Mouse (Mus musculus): ENCODE data around the gene Rasal1. TPM values are rescaled to one million over a fixed set of nuclear protein-coding genes. Genes with fewer than 3 reads are reported as not detected.

Rasal1 gene
- total RNA-seq, 2 experiments from 2014 or later, result 107 to 122 TPM

DNA sequence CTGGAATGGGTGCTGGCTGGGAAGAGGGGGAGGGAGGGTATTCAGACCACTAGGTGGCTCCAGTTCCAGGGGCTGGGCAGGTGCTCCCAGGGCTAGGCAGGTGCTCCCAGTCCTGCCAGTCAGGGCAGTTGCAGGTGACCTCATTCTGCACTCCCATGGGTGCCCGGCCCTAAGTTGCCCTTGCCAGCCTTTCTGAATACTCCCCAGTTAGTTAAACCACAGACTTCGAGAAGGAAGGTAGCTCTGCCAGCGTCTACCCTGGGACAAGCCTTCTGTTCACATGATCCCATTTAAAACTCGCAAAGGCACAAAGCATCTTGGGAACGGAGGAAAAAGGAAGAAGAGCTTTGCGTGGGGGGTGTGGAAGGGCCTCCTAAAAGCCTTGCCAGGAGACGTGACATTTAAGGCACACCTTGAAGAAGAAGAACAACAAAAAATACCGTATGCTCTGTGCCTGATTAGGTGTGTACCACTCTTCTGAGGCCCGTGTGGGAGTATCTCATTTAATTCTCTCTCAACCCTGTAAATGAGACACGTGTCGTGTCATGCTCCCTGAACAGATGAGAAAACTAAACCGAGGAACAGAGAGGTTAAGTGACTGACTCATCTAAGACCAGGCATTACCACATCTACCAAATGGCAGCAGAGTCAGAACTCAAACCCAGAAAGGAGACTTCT is 659 bp upstream of the Rasal1 start:
- intact Hi-C loops (cut with DNase I), result loop anchor here (2.0 kb wide), 1 partner anchor 27 kb away; no protein-coding TSS in a partner anchor
- DNase-seq (ENCODE audit: extremely low spot score in 1 of 2, low spot score in 2 of 2), result no peak

DNA sequence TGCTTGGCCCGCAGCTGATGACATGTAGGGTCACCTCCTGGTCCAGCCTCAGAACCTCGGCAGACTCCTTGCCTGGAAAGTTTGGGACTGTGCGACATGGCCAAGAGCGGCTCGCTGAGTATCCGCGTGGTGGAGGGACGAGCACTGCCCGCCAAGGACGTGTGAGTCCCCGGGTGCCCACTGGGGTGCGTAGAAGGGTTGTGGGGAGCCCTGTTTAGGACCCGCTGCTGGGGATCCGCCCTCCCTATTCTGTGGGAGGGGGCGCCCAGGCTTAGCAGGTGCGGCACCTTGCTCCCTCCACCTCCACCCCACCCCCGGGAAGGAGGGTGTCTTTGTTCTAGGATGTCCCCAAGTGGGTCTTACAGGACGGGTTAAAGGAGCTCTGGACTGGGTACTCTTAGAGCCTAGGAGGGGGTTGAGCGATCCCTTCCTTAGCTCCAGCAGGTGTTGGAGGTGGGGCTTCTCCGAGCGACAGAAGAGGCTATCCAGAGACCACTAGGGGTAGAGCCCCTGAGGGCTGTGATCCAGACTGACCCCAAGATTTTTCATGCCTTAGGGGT is 842 bp downstream of the Rasal1 start:
- intact Hi-C loops (cut with DNase I), result loop anchor here (2.0 kb wide), 1 partner anchor 29 kb away; no protein-coding TSS in a partner anchor
- peak in 1 of 2 experiments; percentile 72 for DNase-seq (ENCODE audit: extremely low spot score in 1 of 2, low spot score in 2 of 2)

DNA sequence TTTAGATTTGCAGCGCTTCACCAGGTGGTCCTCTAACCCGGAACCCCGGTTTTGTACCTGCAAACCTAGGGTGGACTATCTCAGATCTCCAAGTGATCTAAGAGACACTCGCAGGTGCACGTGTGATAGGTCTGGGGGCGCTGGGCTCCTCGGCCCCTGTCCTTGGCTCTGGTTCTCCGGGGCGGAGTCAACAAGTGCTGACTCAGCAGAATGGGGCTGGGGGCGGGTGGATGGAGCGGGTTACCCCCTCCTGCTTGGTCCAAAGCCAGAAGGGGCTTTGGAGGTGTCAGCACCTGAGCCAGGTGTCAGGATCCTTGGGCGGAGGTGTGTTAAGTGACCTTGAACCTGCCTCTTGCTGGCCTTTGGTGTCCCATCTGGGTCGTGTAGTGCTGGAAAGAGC is 1.3 kb downstream of the Rasal1 start:
- intact Hi-C loops (cut with DNase I), result loop anchor here (2.0 kb wide), 1 partner anchor 29 kb away; no protein-coding TSS in a partner anchor

DNA sequence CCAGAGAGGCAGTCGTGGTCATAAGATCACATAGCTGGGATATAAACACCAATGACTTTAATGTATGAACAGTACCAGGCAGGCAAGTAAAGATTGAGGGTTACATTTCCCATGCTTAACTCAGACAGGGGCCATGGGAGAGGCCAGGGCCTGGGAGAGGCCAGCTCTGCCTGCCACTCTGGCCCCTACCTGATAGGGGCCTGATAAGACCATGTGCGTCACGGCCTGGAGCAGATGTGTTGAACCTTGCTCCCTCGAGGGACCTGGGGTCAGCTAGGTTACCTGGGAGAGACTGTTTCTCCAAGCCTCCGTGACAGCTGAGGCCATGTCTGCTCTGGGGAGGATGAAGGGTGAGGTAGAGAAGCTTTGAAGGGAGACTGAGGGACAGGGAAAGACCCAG is 2.6 kb downstream of the Rasal1 start:
- intact Hi-C loops (cut with DNase I), result no loop called here
- DNase-seq (ENCODE audit: extremely low spot score in 1 of 2, low spot score in 2 of 2), result no peak

More for the DNA sequence above, 1.3 kb downstream of the Rasal1 start:
- peak in 1 of 2 experiments; percentile 66 for DNase-seq (ENCODE audit: extremely low spot score in 1 of 2, low spot score in 2 of 2)

DNA sequence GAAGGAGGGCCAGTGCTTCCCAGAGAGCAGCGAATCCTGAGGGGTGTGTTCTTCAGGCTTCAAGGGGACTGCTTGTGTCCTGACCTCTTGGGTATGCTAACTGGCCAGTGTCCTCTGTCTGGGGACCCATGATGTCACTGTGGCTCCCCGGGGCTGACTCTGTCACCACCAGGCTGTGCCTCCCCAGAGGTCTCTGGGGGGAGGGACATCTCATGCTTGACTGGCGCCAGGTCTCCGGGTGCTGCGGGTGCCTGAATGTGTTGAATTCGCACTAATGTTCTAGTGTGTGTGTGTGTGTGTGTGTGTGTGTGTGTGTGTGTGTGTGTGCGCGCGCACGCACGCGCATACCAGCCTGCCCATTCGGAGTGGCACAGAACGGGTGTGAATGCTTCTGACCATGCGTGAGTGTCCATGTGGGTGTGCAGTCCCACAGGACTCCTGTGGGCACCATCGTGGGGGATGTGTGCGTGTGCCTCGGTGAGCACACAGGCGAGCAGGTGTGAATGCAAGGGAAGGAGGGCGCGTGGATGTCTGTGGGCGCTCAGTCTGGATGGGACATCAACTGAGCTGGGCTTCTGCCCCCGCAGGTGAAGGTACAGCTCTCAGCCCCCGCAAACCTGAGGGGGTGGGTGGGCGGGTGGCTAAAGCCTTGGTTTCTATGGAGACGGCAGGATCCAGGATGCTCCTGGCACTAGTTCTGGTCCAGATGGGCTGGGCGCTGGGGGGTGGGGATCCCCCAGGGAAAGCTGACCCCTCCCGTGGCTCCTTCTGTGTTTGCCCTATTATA is 4.5 kb downstream of the Rasal1 start:
- no peak for DNase-seq (ENCODE audit: extremely low spot score in 1 of 2, low spot score in 2 of 2)
- intact Hi-C loops (cut with DNase I), result no loop called here

DNA sequence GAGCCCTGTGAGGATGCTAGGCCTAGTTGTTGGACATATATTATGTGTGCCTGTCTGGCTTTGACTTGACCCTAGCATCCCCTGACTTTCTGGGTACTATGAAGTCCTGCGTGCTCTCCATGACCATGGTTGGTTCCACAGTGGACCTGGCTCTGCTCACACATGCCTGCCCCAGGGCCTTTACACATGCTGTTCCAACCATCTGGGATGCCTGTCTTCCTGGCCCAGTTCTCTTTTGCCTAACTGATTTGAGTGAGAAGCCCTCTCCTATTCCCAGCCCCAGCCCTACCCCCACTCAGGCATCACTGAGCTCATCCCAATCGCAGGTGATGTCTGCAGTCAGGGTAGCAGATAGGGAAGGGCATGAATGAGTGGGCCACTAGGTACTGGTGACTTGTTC is 5.3 kb downstream of the Rasal1 start:
- intact Hi-C loops (cut with DNase I), result no loop called here
- no peak for DNase-seq (ENCODE audit: extremely low spot score in 1 of 2, low spot score in 2 of 2)

DNA sequence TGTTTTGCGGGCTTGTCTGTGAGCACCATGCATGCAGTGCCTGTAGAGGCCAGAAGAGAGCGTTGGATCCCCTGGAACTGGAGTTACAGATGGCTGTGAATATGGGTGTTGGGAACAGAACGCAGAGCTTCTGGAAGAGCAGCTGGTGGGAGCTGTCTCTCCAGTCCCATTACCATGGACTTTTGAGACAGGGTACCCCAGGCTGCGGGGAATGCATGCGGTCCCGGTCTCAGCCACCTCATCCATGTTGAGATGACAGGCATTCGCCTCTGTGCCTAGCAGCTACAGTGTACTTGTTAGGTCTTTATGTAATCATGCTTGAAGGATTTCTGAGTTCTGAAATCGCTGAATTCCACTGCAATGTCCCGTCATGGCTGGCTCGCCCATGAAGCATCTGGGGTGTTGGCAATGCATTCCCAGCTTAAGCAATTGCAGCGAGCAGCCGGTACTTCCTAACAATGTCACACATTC is 7.7 kb downstream of the Rasal1 start:
- intact Hi-C loops (cut with DNase I), result no loop called here
- peak in 1 of 2 experiments; percentile 66 for DNase-seq (ENCODE audit: extremely low spot score in 1 of 2, low spot score in 2 of 2)

DNA sequence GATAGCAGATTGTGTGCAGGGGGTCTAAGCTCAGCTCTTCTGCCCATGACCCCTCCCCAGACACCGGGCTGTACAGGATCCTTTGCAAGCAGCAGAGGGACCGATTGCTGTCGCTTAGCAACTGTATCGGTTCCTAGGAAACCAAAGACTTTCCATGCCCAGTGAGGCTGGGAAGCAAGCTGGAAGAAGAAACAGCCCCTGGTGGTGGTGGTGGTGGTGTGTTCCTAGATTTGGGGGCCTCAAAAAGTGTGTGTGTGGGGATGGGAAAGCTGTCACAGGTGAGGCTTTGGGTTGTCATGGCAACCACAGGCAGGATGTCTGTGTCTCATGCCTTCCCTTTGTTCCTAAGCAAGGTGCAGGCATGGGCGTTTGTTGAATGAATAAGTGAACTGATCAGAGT is 12.2 kb downstream of the Rasal1 start:
- peak in 1 of 2 experiments; percentile 76 for DNase-seq (ENCODE audit: extremely low spot score in 1 of 2, low spot score in 2 of 2)
- intact Hi-C loops (cut with DNase I), result no loop called here

DNA sequence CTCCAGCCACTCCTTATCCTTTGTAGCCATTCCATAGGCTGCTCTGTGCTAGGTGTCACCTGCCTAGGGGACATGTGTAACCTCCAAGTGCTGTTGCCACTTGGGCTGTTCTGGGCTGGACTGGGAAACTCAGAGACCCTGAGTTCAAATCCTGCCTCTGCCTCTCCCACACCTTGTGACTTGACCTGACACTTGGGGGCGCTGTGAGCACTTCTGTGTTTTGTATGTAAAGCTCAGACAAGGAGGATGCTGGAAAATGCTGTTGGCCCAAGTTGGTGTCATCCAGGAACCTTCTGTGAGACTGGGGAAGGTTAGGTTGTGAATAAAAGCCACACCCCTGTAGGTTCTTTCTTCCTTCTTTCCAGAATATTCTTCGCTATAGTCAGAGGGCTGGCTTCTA is 16.3 kb downstream of the Rasal1 start:
- intact Hi-C loops (cut with DNase I), result no loop called here
- no peak for DNase-seq (ENCODE audit: extremely low spot score in 1 of 2, low spot score in 2 of 2)

DNA sequence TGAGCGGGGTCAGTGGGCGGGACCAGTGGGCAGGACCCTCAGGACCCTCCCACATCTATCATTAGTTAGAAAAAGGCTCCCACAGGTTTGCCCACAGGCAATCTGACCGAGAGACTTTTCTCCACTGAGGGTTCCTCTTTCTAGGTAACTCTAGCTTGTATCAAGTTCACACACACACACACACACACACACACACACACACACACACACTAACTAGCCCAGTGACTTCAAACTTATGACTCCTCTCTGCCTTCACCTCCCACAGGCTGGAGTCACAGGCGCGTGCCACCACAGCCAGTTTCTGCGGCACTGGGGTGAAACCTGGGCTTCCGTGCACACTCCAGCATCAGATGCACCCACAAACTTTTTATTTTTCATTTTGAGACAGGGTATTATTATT is 20.1 kb downstream of the Rasal1 start:
- no peak for DNase-seq (ENCODE audit: extremely low spot score in 1 of 2, low spot score in 2 of 2)
- intact Hi-C loops (cut with DNase I), result no loop called here

DNA sequence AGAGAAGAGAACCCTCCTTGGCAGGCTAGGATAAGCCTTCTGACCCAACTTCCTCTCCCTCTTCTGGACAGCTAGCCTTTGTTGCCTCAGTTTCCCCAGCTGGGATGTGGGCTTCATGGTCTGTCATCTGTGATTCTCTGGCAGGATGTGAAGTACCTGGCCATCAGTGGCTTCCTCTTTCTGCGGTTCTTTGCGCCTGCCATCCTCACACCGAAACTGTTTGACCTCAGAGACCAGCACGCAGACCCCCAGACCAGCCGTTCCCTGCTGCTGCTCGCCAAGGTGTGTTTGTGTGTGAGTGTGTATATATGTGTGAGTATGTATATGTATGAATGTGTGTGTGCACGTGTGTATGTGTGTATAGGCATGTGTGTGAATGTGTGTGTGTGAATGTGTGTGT is 21.5 kb downstream of the Rasal1 start:
- intact Hi-C loops (cut with DNase I), result no loop called here

DNA sequence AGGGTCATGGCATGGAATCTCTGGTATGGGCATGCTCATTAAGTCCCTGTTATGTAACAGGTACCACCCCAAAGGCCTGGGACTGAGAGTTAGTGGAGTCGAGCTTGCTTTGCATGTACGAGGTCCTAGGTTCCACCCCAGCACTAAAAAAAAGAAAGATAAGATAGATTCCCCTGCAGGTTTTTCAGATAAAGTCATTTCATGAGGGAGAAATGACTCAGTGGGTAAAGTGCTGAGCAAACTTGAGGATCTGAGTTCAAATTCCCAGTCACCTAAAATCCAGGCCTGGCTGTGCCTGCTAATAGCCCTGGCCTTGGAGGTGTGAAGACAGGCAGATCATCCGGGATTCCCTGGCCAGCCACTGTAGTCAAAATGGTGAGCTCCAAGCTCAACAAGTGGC is 23.3 kb downstream of the Rasal1 start:
- intact Hi-C loops (cut with DNase I), result loop anchor here (2.0 kb wide), 1 partner anchor 51 kb away; no protein-coding TSS in a partner anchor
- no peak for DNase-seq (ENCODE audit: extremely low spot score in 1 of 2, low spot score in 2 of 2)

More for the DNA sequence above, 21.5 kb downstream of the Rasal1 start:
- DNase-seq (ENCODE audit: extremely low spot score in 1 of 2, low spot score in 2 of 2), result no peak

DNA sequence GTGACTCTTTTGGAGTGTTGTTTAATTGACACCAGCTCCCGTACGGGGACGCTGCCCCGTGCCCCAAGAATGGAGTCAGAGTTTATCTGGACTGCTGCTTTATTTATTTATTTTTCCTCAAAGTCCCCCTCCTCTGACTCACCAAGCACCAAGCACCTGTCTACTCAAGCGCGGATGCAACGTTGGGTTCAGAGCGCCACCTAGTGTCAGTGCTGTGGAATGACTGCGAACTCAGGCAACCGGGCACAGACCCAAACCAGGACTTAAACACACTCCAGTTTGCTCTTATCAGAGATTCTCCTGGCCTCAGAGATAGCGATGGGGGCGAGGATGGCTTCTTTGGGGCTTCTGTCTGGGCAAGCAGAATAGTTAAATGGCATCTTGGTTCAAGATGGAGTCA is 25.0 kb downstream of the Rasal1 start:
- intact Hi-C loops (cut with DNase I), result loop anchor here (2.0 kb wide), 1 partner anchor 53 kb away; no protein-coding TSS in a partner anchor
- peak; percentile 69 to 78 for DNase-seq (ENCODE audit: extremely low spot score in 1 of 2, low spot score in 2 of 2)

DNA sequence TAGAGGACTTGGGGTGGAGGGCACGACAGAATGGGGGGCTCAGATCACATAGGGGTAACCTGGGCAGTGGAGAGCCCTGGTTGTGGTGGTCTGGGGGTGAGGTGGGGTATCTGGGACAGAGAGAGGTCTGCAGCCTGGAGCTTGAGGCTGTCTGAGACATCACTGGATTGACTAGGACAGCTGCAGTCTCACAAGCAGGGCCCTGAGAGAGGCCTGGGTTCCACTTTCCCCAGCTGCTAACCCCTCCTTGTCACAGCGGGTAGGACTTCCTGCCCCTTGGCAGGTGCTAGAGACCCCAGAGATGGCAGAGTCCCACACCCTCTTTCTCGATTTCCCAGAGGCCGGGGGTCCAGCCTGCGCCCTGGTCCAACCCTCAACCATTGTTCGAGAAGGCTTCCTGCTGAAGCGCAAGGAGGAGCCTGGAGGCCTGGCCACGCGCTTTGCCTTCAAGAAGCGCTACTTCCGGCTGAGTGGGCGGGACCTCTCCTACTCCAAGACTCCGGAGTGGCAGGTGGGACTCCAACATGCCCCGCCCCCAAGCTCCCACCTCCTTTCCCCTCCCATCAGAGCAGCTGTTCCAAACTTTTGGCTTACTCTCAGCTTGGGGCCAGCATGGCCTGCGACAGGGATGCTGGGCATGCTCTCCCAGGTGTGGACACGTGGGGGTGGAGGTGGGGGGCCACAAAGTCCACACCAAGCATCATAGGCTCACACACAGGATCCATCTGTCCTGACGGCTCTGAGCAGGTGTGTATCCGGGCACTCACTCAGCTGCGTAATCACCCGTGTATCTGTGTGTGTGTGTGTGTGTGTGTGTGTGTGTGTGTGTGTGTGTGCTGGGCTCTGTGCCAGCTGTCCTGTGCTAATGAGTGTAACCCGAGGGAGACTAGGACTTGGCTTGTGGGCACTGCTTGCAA is 25.9 kb downstream of the Rasal1 start:
- DNase-seq (ENCODE audit: extremely low spot score in 1 of 2, low spot score in 2 of 2), result peak in 1 of 2 experiments; percentile 77
- intact Hi-C loops (cut with DNase I), result no loop called here

DNA sequence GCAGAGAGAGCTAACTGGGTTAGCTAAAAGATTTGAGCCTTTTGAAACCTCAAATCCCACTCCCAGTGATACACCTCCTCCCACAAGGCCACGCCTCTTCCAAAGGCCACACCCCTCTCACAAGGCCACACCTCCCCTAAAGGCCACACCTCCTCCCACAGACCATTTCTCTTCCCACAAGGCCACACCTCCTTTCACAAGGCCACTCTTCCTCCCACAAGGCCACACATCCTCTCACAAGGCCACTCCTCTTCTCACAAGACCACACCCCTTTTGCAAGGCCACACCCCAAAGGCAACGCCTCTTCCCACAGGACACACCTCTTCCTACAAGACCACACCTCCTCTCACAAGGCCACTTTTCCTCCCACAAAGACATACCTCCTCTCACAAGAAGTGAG is 28.9 kb downstream of the Rasal1 start:
- intact Hi-C loops (cut with DNase I), result no loop called here

DNA sequence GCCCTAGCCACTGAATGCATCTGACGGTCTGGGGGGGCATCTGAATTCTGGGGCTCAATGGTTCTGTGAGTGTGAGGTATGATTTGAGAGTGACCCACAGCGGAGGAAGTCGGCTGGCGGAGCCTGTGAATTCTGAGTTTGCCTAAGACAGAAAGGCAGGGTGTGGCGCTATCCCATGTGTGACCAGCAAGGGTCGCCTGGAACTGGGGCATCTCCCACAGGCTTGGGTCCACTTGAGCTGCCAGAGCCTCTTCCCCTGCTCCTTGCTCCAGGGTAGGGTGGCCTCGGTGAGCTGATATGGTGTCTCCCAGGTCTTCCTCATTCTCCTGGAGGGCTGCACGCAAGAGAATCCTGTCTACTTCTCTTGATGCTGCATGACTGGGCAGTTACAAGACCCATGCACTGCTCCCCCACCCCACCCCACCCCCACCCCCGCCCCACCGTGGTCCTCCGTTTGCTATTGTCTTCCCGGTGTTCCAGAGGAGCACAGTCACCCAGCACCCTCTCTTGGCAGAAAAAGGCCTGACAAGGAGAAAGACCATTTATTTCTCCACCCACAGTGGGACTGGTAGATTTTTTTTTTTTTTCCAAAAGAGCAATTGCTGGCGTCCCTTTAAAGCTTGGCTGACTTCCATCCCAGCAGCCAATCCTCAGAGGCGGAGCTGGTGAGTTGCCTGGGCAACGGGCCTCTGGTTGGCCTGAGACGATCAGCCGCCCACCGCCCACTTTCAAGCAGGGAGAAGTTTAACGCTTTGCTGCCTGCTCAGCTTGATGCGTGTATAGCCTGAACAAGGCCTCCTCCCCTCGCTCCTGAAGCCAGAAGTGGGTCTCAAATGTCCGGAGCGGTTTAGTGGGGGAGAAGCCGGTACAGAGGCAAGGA is 31.3 kb downstream of the Rasal1 start:
- intact Hi-C loops (cut with DNase I), result loop anchor here (2.0 kb wide), 1 partner anchor 31 kb away; the partner anchor contains the start of gene Dtx1
- peak; percentile 96 to 97 for DNase-seq (ENCODE audit: extremely low spot score in 1 of 2, low spot score in 2 of 2)

More for the DNA sequence above, 28.9 kb downstream of the Rasal1 start:
- no peak for DNase-seq (ENCODE audit: extremely low spot score in 1 of 2, low spot score in 2 of 2)

DNA sequence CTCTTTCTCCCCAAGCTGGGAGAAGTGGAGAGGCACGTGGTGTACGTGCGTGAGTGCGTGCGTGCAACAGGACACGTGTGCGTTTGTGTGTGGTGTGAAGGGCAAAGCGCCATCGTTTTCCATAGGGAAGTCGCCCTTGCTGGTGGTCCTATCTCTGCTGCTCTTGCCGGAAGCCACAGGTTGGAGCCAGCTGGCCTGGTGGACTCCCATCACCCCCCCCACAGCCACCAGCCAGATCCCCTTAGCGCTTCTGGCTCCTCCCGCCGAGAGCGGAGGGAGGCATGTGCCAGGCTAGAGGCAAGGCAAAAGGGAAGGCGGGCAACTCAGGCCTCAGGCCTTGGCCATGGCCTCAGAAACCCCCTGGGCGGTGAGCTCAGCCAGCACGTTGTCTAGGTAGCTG is 32.3 kb downstream of the Rasal1 start:
- intact Hi-C loops (cut with DNase I), result loop anchor here (2.0 kb wide), 1 partner anchor 30 kb away; the partner anchor contains the start of gene Dtx1
- peak; percentile 36 to 64 for DNase-seq (ENCODE audit: extremely low spot score in 1 of 2, low spot score in 2 of 2)

All from left cerebral cortex, postnatal 10 days (tissue).